Mouse (Mus musculus) right cerebral cortex, postnatal 25 days (tissue): ENCODE measurements around the gene Gnl1.
"Not testable (repeated sequence)": the region's sequence is repeated elsewhere in the genome, so short reads cannot be mapped to it uniquely, and the experiment has no call there.

Experiments used
- DNase-seq: peaks from one replicate; pipeline ENCODE4 v3.0.0; 2022

Gnl1 gene

DNA sequence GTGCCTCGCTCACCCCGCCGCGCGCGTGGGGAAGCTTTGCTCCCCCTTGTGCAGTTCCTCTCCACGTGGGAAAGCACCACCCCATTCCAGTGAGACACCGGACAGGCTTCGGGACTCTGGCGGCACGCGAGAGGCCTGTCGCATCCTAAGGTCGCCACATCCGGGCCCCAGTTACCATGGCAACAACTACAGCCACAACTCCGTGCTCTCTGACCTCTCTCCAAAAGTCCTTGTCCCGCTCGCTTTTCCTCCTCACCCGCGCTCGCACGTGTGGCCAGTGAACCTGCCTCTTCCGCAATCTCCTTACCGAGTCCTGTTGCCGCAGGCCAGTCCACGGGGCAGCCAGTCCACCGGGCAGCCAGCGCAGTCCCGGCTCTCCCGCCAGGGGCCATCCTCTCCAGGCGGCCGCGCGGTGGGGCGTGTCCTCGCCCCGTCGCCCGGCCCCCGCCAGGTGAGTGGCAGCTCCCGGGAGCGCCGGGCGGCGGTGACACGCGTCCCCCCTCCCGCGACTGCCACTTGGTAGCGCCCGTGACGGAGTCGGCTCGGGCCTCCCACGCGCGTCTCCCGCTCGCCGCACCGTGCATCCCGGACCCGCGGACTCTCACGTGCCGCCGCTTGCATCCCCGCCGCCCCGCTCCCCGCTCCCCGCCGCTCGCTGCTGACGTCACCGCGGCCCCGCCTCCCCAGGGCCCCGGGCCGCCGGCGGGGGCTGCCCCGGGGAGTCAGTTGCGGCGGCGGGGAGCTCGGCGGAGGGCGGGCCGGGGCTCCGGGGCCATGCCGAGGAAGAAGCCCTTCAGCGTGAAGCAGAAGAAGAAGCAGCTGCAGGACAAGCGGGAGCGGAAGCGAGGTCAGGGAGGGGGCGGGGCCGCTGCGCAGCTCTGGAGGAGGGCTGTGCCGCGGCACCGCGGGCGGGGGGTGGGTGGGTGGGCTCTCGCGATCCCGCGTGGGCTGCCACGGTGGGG, at the start of gene Gnl1, which contains the start of gene Prr3:
Gene Gnl1, plus strand, starts transcription at position 451 of the 962 bp plus-strand sequence.
Gene Prr3, minus strand, starts transcription at position 836 of the 962 bp plus-strand sequence.
- DNase-seq, result peak; percentile 94

DNA sequence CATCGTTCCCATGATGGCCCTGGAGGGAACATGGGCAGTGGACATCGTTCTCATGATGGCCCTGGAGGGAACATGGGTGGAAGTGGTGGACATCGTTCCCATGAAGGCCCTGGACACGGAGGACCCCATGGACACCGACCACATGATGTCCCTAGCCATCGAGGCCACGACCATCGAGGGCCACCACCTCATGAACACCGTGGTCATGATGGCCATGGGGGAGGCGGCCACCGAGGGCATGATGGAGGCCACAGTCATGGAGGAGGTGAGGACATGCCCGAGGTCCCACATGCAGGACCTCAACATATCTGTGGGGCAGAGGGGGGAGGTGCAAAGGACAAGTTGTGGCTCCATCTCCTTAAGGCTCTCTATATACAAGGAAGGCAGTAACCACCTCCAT, 49.0 kb upstream of the Gnl1 start:
- DNase-seq, result no peak

DNA sequence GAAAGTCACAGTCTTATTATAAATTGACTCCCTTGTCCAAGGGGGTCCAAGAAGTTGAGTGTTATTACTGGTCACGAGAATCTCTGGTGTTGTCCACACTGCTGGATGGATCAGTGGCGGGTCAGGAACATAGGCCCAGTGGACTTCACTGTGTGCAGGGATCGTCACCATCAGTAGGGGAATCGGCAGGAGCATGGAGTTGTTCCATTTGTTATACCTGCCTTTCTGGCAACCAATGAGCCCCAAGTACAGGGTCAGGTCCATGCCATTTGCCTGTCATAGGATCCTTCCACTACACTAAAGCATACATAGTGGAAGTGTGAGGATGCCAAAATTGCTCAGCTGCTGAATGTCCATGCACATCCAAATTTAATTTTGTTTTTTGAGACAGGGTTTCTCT, 47.0 kb upstream of the Gnl1 start:
- no peak for DNase-seq

DNA sequence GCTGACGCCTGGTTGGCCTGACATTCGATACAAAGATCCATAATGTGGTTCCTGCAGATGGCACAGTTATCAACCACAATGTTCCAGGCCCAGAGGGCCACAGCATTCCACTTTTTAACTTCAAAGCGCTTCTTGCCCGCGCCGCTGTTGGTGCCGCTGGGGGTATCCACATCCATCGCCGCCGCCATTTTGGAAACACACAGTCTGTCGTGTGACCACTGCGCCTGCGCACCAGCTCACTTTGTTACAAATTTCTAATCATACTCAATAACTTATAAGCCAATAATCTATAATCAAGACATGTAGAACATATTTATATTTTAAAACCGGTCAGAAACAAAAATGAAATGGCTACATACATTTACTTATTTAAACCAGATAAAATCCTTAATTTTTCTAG, 43.9 kb upstream of the Gnl1 start:
- not testable (repeated sequence) for DNase-seq

DNA sequence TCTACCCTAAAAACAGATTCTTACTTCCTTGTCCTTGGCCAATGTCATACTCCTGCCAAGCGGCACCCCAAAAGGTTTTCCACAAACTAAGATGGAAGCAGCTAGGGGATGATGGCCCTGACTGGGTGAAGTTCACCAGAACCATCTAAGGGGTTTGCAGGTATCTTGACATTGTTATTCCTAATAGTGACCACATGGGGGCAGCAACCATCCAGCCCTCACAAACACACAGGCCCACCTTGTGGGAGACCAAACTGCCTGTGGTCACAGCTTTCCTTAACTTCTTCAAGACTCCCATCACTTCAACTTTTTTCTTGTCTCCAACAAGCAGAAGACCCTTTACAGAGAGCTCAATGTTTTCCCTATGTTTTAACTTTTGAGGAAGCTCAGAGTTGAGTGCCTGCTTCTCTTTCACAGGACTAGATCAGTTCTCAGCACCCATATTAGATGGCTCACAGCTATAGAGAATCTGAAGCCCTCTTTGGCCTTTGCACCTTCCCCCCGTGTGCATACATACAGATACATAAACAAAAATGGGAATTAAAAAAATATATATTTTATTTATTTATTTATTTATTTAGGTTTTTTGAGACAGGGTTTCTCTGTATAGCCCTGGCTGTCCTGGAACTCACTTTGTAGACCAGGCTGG, 41.8 kb upstream of the Gnl1 start:
- no peak for DNase-seq

DNA sequence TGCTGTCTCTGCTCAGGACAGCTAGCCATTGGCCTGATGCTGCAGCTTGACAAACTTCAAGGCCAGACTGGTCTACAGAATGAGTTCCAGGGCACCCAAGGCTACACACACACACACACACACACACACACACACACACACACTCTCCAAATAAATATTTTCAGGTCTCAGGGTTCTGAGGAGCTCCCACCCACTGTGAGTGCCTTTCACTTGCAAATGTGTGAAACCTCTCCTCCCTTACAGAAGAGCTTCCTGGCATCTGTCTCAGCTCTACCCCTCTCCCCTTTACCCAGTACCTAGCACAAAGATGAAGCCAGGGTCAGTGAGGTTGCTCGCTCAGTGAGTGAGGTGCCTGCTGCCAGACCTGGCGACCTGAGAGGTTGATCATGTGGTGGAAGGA, 40.5 kb upstream of the Gnl1 start:
- no peak for DNase-seq

DNA sequence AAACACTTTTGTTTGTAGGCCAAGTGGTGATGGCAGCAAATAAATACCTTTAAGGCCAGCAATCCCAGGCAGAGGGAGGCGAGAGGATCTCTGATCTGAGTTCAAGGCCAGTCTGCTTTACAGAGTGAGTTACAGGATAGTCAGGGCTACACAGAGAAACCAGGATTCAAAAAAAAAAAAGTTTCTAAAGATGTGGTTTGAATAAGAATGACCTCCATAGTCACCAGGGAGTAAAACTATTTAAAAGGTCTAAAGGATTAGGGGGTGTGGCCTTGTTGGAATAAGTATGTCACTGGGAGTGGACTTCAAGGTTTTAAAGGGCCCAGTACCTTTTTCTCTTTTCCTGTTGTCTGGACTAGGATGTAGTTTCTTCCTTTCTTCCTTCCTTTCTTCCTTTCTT, 39.7 kb upstream of the Gnl1 start:
- DNase-seq, result no peak

DNA sequence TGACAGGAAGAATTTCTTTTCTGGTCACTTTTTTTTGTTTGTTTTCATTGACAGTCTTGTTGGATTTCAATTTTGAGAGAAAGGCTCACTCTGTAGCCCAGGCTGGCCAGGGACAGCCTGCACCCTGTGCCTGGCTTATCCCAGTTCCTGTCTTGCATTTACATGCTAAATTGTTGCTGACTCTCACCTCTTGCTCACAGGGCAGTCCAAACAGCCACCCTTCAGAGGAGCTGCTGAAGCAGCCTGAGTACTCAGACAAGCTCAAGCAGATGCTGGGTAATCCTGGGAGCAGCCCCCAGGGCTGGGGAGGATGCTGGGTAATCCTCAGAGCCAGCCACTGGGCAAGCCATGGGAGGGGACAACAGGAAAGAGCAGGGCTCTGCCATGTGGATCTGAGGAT, 28.7 kb upstream of the Gnl1 start:
- not testable (repeated sequence) for DNase-seq

DNA sequence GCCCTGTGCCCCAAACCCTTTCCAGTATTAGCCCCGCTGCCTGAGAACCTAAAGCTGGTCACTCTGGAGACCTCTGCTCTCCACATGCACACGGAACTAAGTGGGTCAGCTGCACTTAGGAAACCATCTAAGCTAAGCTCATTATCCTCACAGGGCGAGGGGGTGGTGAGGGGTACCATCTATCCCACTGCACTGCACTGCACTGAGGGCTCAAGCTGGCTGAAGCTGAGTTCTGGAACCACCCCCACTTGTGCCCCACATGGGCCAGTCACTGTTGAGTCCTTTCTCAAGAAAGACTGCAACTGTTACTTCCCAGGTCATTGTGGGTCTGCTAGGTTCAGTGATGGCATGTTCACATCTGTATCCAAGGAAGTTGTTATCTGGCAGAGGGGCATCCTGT, 27.1 kb upstream of the Gnl1 start:
- DNase-seq, result not testable (repeated sequence)

DNA sequence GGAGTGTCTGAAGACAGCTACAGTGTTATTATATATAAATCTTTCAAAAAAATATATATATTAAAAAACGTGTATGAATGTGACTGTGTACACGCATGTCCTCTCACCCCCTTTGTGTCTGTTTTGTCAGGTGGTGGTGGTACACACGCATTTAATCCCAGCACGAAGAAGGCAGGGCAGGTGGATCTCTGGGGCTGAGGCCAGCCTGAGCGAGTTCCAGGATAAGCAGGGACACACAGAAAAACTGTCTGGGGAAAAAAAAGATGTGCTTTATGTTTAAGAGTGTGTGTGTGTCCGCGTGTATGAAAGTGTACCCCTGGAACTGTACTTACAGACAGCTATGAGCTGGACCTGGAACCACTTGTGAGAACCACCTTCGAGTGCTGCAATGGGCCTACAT, 25.0 kb upstream of the Gnl1 start:
- DNase-seq, result no peak

DNA sequence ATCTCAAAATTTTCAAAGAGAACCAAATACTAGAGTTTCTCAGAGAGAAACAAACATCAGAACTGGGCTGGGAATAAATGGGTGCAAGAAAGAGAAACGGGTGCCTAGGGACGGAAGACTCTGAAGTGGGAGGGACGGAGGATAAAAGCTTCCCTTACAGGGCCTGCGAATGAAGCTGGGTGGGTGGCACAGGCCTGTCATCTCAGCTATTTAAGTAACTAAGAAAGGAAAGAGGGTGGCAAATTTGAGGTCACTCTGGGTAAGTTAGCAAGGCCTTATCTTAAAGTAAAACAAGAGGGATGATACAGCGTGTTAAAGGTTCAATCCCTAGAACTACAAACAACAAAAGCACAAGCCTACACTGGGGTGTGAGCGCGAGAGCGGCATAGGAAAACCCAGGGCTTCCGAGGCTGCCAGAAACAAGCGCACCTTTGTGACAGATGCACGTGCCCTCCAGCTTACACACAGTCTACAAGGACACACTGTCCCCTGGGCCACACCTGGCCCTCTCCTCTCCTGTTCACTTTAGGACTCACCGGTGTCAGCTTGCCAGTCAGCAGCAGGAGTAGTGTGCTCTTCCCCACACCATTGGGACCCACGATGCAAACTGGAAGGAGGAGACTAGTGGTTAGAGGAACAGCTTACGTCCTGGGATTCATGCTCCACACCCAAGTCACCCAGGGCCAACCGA, 21.0 kb upstream of the Gnl1 start:
- no peak for DNase-seq

DNA sequence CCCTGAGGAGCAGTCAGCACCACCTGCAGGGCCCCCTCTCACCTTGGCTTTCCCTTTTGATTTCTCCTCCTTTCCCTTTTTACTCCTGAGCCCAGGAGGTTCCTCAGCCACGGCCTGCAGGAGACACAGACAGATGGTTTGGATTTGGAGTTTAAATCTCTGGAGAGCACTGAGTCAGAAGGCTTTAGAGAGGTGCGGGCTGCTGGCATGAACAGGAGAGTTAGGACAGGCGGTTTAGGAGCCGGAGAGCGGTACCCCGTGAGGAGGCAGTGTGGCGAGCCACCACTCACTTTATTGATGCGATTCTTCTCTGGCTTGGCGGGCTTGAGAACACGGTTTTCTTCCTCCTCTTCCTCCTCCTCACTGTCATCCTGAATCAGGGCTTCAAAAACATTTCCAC, 16.4 kb upstream of the Gnl1 start:
- DNase-seq, result no peak

DNA sequence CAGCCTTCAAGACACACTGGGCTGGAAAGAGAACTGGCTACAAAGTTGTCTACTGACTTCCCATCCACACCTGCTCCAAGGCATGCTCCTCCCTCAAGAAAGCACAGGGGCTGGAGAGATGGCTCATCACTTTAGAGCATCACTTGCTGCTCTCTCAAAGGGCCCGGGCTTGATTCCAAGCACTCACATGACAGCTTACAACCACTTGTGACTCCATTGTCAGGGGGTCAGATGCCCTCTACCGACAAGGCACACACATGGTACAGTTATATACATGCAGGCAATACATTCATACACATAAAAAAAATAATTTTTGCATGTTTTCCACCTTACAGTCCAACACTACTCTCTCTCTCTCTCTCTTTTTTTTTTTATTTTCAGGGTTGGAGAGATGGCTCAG, 12.0 kb upstream of the Gnl1 start:
- no peak for DNase-seq

DNA sequence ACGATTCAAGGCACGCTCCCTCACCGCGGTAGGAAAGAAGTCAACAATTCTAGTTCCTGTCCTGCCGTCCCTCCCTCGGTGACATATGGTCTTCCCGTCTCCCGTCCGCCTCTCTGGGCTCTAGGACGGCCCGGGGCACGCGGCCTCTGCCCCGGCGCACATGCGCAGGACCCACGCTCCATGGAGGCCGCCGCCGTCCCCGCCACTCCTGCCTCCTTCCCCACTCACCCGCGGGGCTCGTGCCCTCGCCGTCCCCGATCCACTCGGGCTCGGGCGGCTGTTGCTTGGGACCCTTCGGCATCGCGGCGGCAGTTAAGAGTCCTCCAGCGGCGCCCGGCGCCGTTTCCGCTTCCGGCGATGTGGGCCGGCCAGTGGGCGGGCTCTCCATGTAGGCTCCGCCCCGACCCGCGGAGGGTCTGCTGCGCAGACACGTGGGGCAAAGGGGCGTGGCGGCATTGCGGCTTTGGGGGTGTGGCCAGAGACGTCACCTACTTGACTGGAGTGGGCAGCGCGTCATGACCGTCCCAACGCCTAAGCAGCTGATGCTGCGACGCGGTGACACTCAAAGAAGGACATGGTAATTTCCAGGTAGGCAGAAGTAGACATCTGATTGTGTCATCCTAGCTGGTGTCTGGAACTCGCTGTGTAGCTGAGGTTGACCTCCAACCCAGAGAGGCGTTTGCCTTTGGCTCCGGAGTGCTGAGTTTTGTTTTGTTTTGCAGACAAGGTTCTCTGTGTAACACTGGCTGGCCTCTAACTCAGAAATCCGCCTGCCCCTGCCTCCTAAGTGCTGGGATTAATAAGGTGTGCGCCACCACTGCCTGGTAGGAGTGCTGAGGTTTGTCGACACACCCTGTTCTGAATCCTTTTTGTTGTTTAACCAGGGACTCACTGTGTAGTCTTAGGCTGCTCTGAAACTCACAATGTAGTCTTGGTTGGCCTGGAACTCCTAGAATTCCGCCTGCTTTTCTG, 9.9 kb upstream of the Gnl1 start, which contains the start of gene Abcf1:
Gene Abcf1, minus strand, starts transcription at position 344 of the 972 bp plus-strand sequence.
- peak; percentile 99 for DNase-seq

DNA sequence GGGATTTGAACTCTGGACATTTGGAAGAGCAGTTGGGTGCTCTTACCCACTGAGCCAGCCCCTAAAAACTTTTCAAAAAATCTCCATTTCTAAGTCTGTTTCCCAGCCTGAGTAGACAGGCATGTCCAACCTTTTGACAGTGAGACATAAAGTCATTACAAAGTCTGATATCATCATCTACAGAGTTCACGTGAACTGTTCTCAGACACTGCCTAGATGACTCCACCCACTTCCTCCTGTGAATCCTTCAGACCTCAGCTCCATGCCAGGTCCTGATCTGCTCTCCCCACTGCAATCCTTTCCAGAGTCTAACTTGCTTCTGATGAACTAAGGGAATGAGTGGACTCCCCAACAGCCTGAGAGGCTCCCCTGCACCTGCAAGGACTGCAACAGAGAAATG, 7.5 kb upstream of the Gnl1 start:
- DNase-seq, result no peak

DNA sequence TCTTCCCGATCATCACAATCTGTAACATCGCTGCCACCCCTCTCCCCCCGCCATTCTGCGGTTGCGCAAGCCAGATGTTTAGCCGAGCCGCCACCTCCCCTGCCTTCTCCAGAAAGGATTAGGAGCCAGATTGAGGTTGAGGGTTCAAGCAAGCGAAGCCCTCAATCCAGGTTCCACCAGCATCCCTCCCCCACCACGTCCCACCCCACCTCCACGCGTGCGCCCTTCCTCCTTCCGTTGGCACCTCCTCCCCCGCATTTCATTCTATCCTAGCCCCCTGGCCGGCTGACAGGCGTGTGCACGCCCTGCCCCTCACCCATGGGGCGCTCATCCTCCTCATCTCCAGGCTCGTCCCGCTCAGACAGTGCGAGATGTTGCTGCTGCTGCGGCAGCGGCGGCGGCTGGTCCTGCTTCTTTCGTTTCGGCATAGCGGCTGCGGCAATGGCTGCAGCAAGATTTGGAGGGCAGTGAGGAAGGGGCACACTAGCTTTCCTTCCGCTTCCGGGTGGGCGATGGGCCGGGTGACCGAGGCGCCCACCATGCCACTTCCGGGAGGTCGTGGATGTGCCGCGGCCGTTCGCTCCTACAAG, 745 bp upstream of the Gnl1 start:
- peak; percentile 93 for DNase-seq

DNA sequence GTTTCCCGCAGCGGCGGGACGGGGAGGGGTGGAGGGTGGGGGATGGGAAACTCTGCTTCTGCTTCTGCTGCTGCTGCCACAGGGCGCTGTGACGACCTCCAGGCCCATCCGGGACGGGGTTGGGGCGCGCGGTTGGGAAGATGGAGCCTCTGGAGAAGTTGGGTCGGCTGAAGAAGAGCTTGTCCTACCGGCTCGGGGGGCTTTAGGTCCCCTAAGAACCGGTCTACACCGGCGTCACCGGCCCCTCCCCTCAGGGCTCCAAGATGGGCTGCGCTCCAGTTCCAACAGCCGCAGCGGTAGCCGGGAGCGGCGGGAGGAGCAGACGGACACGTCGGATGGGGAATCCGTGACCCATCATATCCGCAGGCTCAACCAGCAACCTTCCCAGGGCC, 708 bp downstream of the Gnl1 start:
- peak; percentile 54 for DNase-seq

DNA sequence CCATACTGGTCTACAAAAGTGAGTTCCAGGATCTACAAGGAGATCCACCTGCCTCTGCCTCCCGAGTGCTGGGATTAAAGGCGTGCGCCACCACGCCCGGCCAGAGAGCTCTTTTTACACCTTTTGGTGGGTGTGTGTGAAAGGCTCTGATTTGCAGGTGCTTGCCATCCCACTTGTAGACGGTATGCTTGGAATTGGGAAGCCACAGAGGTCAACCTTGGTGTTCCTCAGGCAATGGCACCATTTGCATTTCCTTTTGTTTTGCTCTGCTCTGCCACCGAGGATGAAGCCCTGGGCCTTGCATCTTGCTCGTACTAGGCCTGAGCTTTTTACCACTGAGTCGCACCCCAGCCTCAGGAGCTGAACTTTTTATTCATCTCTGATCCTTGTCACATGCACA, 2.1 kb downstream of the Gnl1 start:
- no peak for DNase-seq

DNA sequence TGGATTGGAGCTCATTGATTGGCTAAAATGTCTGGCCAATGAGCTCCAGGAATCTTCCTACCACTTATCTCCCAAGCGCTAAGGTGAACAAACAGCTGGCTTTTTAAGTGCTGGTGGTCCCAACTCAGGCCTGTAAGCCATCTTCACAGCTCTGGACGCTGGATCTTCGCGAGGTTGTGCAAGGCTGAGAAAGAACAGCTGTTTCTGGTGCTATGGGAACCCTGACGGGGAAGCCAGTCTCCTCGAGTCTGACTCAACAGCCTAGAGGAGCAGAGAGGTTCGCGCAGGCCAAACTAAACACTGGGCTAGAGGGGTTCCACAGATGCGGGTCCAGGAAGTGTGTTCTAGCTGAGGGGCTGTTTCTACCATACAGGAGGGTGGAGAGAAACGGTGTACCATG, 12.1 kb downstream of the Gnl1 start:
- DNase-seq, result no peak

DNA sequence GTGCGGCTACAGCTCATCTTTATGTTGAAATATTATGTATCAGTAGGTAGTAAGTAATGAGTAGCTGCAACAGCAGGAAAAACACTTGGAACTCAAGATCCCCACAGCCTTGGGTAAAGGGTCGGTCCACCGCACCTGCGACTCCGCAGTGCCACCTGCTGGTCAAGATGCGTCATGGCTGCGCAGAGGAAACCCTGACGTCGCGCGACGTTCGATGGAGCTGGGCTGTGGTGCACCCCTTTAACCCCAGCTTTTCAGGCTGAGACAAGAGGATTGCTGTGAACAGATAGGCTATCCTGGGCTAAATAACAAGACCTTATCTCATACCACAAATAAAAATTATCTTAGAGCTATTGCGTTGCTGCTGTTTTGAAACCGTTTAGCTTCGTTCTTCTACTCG, 14.0 kb downstream of the Gnl1 start:
- peak; percentile 76 for DNase-seq

DNA sequence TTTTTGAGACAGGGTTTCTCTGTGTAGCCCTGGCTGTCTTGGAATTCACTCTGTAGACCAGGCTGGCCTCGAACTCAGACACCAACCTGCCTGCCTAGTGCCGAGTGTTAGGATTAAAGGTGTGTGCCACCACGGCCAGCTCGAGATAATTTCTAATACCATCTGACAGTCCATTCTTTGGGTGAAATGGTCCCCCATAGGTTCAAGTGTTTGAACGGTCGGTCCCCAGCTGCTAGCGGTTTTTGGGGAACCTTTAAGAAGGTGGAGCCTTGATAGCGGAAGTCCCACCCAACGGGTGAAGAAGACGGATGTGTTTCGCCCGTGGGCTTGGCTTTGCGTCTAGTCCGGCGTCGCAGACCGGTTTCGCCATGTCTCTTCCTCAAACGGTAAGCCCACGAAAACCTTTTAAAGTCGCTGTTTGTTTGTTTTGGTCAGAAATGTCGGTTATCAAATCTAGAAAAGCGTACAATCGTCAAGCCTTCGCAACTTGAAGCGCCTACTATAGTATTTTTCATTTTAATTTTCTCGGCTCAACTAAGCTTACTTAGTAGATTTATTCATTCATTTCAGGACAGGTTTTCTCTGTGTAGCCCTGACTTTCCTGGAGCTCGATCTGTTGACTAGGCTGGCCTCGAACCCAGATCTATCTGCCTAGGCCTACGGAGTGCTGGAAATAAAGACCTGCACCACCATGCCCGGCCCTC, 14.7 kb downstream of the Gnl1 start:
- DNase-seq, result peak; percentile 79
